Mouse (Mus musculus) embryo, embryonic 10.5 days (tissue): ENCODE data around the gene Nek4.

Experiments
- DNase-seq: peaks from one replicate; pipeline ENCODE4 v3.0.0-alpha.2; 2015; ENCODE audit warnings: low spot score

The Nek4 gene

DNA sequence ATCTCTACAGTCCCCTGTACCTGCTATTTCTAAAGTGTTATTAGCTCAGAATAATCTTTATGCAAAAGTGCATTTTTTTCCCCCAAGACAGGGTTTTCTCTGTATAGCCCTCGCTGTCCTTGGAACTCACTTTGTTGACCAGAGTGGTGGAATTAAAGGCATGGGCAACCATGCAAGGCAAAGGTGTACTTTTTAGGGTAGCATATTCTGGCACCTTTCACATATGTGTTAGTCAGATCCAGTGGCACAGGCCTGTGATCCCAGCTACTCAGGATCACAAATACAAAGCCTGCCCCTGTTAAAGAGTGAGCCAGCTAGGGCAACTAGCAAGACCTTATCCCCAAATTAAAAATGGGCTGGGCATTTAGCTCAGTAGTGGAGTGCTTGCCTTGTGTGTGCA, 9.2 kb downstream of the Nek4 start:
- no peak for DNase-seq

DNA sequence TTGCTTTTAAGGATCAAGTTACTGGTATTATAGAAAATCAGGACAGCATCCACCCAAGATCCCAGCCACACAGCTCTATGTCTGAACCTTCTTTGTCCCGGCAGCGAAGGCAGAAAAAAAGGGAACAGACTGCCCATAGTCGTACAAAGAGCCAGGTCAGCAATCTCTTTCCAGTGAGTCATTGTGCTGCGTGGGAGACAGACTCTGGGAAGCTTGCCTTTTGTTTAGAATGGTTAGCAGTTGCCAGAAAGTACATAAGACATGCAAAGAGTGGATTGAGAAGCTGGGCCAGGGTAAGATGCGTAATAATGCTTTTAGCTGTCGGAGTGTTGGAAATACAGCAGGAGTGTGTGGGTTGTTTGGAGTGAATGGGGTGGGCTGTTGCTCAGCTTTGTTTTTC, 23.0 kb downstream of the Nek4 start:
- no peak for DNase-seq

DNA sequence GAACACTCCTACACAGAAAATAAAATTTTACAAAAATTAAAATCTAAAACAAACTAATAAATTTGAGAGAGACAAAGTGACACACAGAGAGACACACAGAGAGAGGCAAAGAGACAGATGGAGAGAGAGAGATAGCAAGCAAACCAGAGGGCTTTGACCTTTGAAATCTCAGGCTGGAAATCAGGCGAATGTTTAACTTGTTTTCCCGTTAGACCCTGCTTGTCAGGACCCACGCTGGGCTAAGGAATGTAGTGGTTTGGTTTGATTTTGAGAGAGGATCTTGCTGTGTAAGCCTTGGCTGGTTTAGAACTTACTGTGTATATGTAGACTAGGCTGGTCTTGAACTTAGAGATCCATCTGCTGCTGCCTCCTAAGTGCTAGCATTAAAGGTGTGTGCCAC, 25.0 kb downstream of the Nek4 start:
- no peak for DNase-seq

GRCm38 (mm10) chr14:30996417-30996816, 45.2 kb downstream of the Nek4 start:
- DNase-seq = no peak

DNA sequence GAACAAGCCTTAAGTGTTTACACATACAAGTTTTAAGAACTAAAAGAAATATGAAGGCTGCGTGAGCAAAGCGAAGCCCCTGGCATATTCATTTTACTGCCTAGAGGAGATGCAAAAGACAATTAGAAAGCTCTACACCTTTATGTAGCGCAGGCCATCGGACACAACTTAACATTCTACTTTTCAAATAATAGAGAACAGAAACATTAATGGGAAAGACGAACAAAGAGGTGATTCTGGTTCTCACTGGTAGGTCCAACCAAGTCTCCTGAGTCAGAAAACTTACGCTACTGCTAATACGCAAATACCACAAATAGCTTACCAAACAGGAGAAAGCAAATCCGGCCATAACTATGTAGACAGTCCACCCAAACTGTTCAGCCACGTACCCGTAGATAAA, 49.2 kb downstream of the Nek4 start:
- no peak for DNase-seq

GRCm38 (mm10) chr14:31000816-31001306, 49.7 kb downstream of the Nek4 start:
- no peak for DNase-seq

GRCm38 (mm10) chr14:31001307-31002205, 50.4 kb downstream of the Nek4 start, which contains the start of the genes Glt8d1 and Spcs1:
Gene Glt8d1 (plus strand): TSS chr14:31001400.
Gene Spcs1 (minus strand): TSS chr14:31001672.
- DNase-seq = peak; percentile 89

DNA sequence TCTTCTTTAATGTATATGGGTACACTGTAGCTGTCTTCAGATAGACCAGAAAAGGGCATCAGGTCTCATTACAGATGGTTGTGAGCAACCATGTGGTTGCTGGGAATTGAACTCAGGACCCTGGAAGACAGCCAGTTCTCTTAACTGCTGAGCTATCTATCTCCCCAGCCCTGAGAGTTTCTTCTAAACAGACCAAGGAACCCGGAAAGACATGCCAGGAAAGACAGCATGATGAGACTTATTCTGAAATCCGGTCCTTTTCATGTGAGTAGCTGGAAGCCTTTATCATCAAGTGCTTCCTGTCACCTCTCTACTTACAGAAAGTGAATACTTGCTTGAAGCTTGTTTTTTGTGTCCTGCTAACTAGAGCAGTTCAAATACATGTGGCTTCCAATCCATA, 53.4 kb downstream of the Nek4 start:
- no peak for DNase-seq

DNA sequence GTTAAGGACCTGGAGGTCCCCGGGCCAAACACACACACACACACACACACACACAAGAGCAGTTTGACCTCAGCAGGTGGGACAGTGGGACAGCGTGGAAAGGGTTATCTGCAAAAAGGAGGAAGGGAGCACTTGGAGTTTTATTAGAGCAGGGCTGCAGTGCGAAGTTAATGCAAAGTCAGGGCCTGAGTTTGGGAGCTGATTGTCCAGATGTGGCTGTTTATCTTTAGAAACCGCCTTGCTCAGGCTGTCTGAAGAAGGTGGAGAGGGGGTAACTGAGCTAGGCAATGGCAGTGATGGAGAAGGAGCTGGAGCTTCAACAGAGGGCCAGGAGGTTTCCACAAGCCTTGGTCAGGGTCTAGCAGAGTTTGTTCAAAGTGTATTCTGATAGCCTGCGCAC, 55.6 kb downstream of the Nek4 start:
- DNase-seq = no peak

DNA sequence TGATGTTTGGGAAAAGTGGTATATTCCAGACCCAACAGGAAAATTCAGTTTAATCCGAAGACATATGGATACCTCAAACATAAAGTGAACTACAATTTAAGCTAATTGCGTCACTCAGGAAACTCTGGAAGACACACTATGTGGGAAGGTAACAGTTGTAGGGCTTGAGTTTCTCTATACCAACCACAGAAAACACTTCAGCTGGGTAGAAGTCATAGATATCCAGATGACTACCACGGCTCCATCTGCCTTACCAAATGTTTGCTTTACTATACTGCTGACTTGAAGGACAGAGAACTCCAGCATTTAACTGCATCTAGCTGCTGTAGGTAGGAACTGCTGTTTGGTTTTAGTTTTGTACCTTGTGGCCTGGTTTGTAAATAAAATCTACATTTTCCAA, 60.4 kb downstream of the Nek4 start:
- no peak for DNase-seq

- no peak for DNase-seq
Observed at GRCm38 (mm10) chr14:31013928-31014327, 62.8 kb downstream of the Nek4 start.

DNA sequence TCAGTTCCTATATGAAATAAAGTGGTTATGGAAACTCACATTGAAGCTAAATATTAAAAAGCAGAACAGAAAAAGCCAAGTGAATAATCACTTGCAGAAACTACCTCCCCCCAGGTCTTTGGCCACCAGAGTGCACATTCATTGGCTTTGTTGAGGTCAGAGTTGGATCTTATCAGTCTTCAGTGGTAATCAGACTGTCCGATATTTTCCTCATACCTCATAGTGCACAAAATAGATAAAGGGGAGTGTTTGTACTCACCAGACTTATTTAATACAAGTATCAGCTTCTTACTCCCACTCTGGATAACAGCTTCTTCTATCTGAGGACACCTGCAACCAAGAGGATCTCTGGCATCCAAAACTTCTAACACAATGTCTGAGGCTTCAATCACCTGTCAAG, 64.9 kb downstream of the Nek4 start:
- DNase-seq = no peak

- DNase-seq = peak; percentile 70
Observed at GRCm38 (mm10) chr14:31017854-31018253, 66.7 kb downstream of the Nek4 start.

- DNase-seq = peak; percentile 97
Observed at GRCm38 (mm10) chr14:31018860-31019291, 67.7 kb downstream of the Nek4 start, which contains the start of the genes Pbrm1 and Gnl3. Gene Pbrm1 (plus strand): TSS chr14:31019138. Gene Gnl3 (minus strand): TSS chr14:31019152.

DNA sequence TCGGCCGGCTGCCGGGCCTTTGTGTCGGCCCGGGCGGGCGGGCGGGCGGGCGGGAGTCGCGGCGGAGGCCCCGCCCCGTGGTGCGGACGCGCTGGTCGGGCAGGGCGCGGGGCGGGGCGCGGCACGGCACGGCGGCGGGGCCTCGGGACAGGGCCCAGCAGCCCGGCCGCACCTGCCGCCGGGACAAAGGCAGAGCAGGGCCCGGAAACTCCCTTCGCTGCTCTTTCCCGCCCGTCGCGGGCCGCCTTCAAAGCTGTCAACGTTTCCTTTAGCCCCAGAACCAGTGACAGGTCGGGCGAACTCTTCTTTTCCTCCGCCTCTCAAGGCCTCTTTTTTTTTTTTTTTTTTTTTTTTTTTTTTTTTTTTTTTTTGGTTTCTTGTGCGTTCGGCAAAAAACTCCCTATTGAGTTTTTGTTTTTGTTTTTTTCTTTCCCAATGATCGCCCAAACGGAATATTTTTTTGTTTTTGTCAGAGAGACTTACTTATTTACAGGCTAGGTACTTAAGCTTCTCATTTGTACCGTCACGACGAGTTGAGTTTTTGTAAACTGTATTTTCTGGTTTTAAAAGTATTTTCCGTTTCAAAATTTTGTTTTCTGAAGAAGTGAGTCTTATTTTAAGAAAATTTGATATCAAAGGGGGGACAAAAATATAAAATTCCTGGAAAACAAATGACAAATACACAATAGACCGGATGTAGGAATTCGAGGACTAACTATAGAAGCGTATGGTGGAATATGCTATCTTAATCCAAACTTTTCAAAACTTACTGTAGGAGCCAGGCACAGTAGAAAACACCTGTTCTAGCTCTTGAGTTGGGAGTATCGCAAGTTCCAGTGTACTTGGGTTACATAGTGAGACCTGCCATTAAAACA, 68.4 kb downstream of the Nek4 start:
- DNase-seq = peak; percentile 88

DNA sequence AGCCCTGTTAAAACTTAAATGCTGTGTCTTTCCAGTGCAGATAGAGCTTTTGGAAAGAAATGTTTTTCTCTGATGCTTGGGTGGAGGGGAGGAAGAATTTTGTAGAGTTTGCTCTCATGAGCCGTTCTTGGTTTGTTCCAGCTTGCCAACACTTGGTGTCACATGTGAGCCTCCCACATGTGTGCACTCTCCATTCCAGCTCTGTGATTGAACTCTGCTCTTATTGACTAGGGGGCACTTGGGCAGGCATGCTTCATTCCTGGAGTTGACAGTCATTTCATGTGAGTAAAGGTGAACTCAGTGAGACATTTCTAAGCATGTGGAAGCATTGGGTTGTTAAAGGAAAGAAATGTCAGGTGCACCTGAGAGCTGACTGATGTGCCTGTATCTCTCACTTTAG, 71.4 kb downstream of the Nek4 start:
- DNase-seq = no peak

- peak; percentile 19 for DNase-seq
Observed at GRCm38 (mm10) chr14:31025785-31026184, 74.6 kb downstream of the Nek4 start.
